Mouse (Mus musculus): ENCODE measurements around the gene Nrxn3. TPM values are rescaled to one million over a fixed set of nuclear protein-coding genes. Genes with fewer than 3 reads are reported as not detected.

Gene Nrxn3
- polyA plus RNA-seq, 1 experiment from 2014 or later: 94.3 TPM

GRCm38 (mm10) chr12:90142011-90142410 is 1419.3 kb downstream of the Nrxn3 start:
- Histone ChIP-seq H3K9ac (no peak overlapping the region), H3K4me2 (no peak overlapping the region), H3K4me1 (peaks cover 8% of the 10 kb centered on the region), H3K4me3 (no peak overlapping the region), H3K36me3 (replicated peaks) (no peaks in the 10 kb centered on the region), H3K9me3 (no peaks in the 10 kb centered on the region), H3K27ac (no peak overlapping the region), H3K27me3 (replicated peaks) (no peaks in the 10 kb centered on the region)
- 71% methylated on average over 2 of the region's 2 CpGs for WGBS
- ATAC-seq (replicated peaks): no peak

GRCm38 (mm10) chr12:90144247-90144646 is 1421.6 kb downstream of the Nrxn3 start:
- ATAC-seq (replicated peaks): no peak
- Histone ChIP-seq H3K4me2 (no peak overlapping the region), H3K9me3 (no peaks in the 10 kb centered on the region), H3K27me3 (replicated peaks) (no peaks in the 10 kb centered on the region), H3K36me3 (replicated peaks) (no peaks in the 10 kb centered on the region), H3K9ac (no peak overlapping the region), H3K27ac (no peak overlapping the region), H3K4me3 (no peak overlapping the region), H3K4me1 (peaks cover 11% of the 10 kb centered on the region)
- WGBS: 77% methylated on average over 3 of the region's 3 CpGs

- H3K27ac ChIP-seq: no peak overlapping the region
- no peak for ATAC-seq (replicated peaks)
- no peaks in the 10 kb centered on the region for H3K27me3 ChIP-seq (replicated peaks)
- no peak overlapping the region for H3K9ac ChIP-seq
- H3K4me1 ChIP-seq: no peaks in the 10 kb centered on the region
- no peaks in the 10 kb centered on the region for H3K9me3 ChIP-seq
- 86% methylated on average over 4 of the region's 4 CpGs for WGBS
- H3K4me3 ChIP-seq: no peak overlapping the region
- H3K4me2 ChIP-seq: no peak overlapping the region
- no peaks in the 10 kb centered on the region for H3K36me3 ChIP-seq (replicated peaks)
These were observed 1435.6 kb downstream of the Nrxn3 start for GRCm38 (mm10) chr12:90158131-90158772.

- no peak for ATAC-seq (replicated peaks)
- Histone ChIP-seq H3K4me2 (no peak overlapping the region), H3K27ac (no peak overlapping the region), H3K4me1 (no peaks in the 10 kb centered on the region), H3K36me3 (replicated peaks) (no peaks in the 10 kb centered on the region), H3K27me3 (replicated peaks) (no peaks in the 10 kb centered on the region), H3K9ac (no peak overlapping the region), H3K9me3 (no peaks in the 10 kb centered on the region), H3K4me3 (no peak overlapping the region)
- WGBS: 93% methylated on average over 3 of the region's 3 CpGs
These were observed 1437.2 kb downstream of the Nrxn3 start for GRCm38 (mm10) chr12:90159911-90160310.

- H3K27me3 ChIP-seq (replicated peaks): no peaks in the 10 kb centered on the region
- H3K9ac ChIP-seq: no peak overlapping the region
- H3K4me2 ChIP-seq: no peak overlapping the region
- no peaks in the 10 kb centered on the region for H3K4me1 ChIP-seq
- no peak overlapping the region for H3K4me3 ChIP-seq
- H3K36me3 ChIP-seq (replicated peaks): no peaks in the 10 kb centered on the region
- no peak overlapping the region for H3K27ac ChIP-seq
- 90% methylated on average over 2 of the region's 2 CpGs for WGBS
- no peaks in the 10 kb centered on the region for H3K9me3 ChIP-seq
- ATAC-seq (replicated peaks): no peak
These were observed 1443.4 kb downstream of the Nrxn3 start for GRCm38 (mm10) chr12:90166118-90166517.

- H3K4me2 ChIP-seq: no peak overlapping the region
- no peak for ATAC-seq (replicated peaks)
- no peaks in the 10 kb centered on the region for H3K4me1 ChIP-seq
- no peak overlapping the region for H3K9ac ChIP-seq
- no peaks in the 10 kb centered on the region for H3K27me3 ChIP-seq (replicated peaks)
- H3K4me3 ChIP-seq: no peak overlapping the region
- no peaks in the 10 kb centered on the region for H3K36me3 ChIP-seq (replicated peaks)
- no peak overlapping the region for H3K27ac ChIP-seq
- 88% methylated on average over 3 of the region's 3 CpGs for WGBS
- no peaks in the 10 kb centered on the region for H3K9me3 ChIP-seq
These were observed 1458.9 kb downstream of the Nrxn3 start for GRCm38 (mm10) chr12:90181566-90181965.

- H3K27ac ChIP-seq: no peak overlapping the region
- no peak overlapping the region for H3K4me3 ChIP-seq
- no peaks in the 10 kb centered on the region for H3K4me1 ChIP-seq
- H3K4me2 ChIP-seq: no peak overlapping the region
- no peak overlapping the region for H3K9ac ChIP-seq
- H3K27me3 ChIP-seq (replicated peaks): no peaks in the 10 kb centered on the region
- no peaks in the 10 kb centered on the region for H3K9me3 ChIP-seq
- H3K36me3 ChIP-seq (replicated peaks): no peaks in the 10 kb centered on the region
- WGBS: 75% methylated on average over 2 of the region's 2 CpGs
- ATAC-seq (replicated peaks): no peak
These were observed 1460.3 kb downstream of the Nrxn3 start for GRCm38 (mm10) chr12:90183021-90183420.

- no peak overlapping the region for H3K4me3 ChIP-seq
- H3K4me2 ChIP-seq: no peak overlapping the region
- no peak for ATAC-seq (replicated peaks)
- H3K36me3 ChIP-seq (replicated peaks): no peaks in the 10 kb centered on the region
- H3K4me1 ChIP-seq: no peaks in the 10 kb centered on the region
- no peaks in the 10 kb centered on the region for H3K27me3 ChIP-seq (replicated peaks)
- H3K27ac ChIP-seq: no peak overlapping the region
- H3K9ac ChIP-seq: no peak overlapping the region
- no peaks in the 10 kb centered on the region for H3K9me3 ChIP-seq
These were observed 1473.5 kb downstream of the Nrxn3 start for GRCm38 (mm10) chr12:90196161-90196560.

- 89% methylated on average over 3 of the region's 3 CpGs for WGBS
- Histone ChIP-seq H3K9me3 (no peaks in the 10 kb centered on the region), H3K4me2 (no peak overlapping the region), H3K4me3 (no peak overlapping the region), H3K4me1 (no peaks in the 10 kb centered on the region), H3K27ac (no peak overlapping the region), H3K27me3 (replicated peaks) (no peaks in the 10 kb centered on the region), H3K9ac (no peak overlapping the region), H3K36me3 (replicated peaks) (no peaks in the 10 kb centered on the region)
- ATAC-seq (replicated peaks): no peak
These were observed 1475.3 kb downstream of the Nrxn3 start for GRCm38 (mm10) chr12:90197994-90198393.

GRCm38 (mm10) chr12:90202501-90202900 is 1479.8 kb downstream of the Nrxn3 start:
- Histone ChIP-seq H3K4me1 (no peaks in the 10 kb centered on the region; the same call in 1 of the 2 replicates), H3K9me3 (no peaks in the 10 kb centered on the region), H3K27me3 (replicated peaks) (no peaks in the 10 kb centered on the region), H3K27ac (no peak overlapping the region), H3K4me2 (no peak overlapping the region), H3K36me3 (replicated peaks) (no peaks in the 10 kb centered on the region), H3K4me3 (no peak overlapping the region), H3K9ac (no peak overlapping the region)
- 96% methylated on average over 1 of the region's 1 CpGs for WGBS
- ATAC-seq (replicated peaks): no peak

- whole genome bisulfite sequencing: 79% methylated on average over 2 of the region's 2 CpGs
- Histone ChIP-seq H3K27ac (no peak overlapping the region), H3K4me3 (no peak overlapping the region), H3K4me1 (no peaks in the 10 kb centered on the region; the same call in 1 of the 2 replicates), H3K9me3 (no peaks in the 10 kb centered on the region), H3K9ac (no peak overlapping the region), H3K27me3 (replicated peaks) (no peaks in the 10 kb centered on the region), H3K4me2 (no peak overlapping the region), H3K36me3 (replicated peaks) (no peaks in the 10 kb centered on the region)
- no peak for ATAC-seq (replicated peaks)
These were observed 1488.7 kb downstream of the Nrxn3 start for GRCm38 (mm10) chr12:90211410-90211809.

- no peaks in the 10 kb centered on the region for H3K9me3 ChIP-seq
- H3K9ac ChIP-seq: no peak overlapping the region
- no peaks in the 10 kb centered on the region for H3K27me3 ChIP-seq (replicated peaks)
- no peak overlapping the region for H3K4me3 ChIP-seq
- H3K4me1 ChIP-seq: no peaks in the 10 kb centered on the region
- WGBS: 92% methylated on average over 6 of the region's 6 CpGs
- no peaks in the 10 kb centered on the region for H3K36me3 ChIP-seq (replicated peaks)
- H3K4me2 ChIP-seq: no peak overlapping the region
- no peak for ATAC-seq (replicated peaks)
- H3K27ac ChIP-seq: no peak overlapping the region
These were observed 1494.4 kb downstream of the Nrxn3 start for GRCm38 (mm10) chr12:90217060-90217459.

- Histone ChIP-seq H3K4me3 (no peak overlapping the region), H3K27me3 (replicated peaks) (no peaks in the 10 kb centered on the region), H3K27ac (no peak overlapping the region), H3K36me3 (replicated peaks) (no peaks in the 10 kb centered on the region), H3K9ac (no peak overlapping the region), H3K4me2 (no peak overlapping the region), H3K9me3 (no peaks in the 10 kb centered on the region), H3K4me1 (no peaks in the 10 kb centered on the region)
- no peak for ATAC-seq (replicated peaks)
- WGBS: 45% methylated on average over 2 of the region's 2 CpGs
These were observed 1506.4 kb downstream of the Nrxn3 start for GRCm38 (mm10) chr12:90229062-90229461.

All from midbrain, embryonic 15.5 days (tissue).